Mouse (Mus musculus) embryonic fibroblast, embryonic 13.5 days (primary cell): ENCODE data around the gene 4933402J07Rik.

Experiments used
- CTCF ChIP-seq: IDR thresholded peaks from 2 replicates; pipeline ENCODE4 v1.5.1; 2011; ENCODE audit warnings: mild to moderate bottlenecking, control low read depth, low read length, moderate library complexity, borderline replicate concordance; ENCODE audit not compliant: insufficient read depth
- POLR2A ChIP-seq: IDR thresholded peaks from 2 replicates; pipeline ENCODE4 v1.6.1; 2011; ENCODE audit warnings: low read depth, mild to moderate bottlenecking, control low read depth, low read length, moderate library complexity

GRCm38 (mm10) chr8:87569706-87570563 lies 6.3 kb downstream of the 4933402J07Rik start:
- TF ChIP-seq CTCF, result no peak
- TF ChIP-seq POLR2A, result peak; percentile 37; the same call in 1 of the 2 replicates
